Mouse (Mus musculus) adrenal gland, adult (tissue): Measurements from ENCODE around the gene Art4.

Source experiments
- DNase-seq, 2 experiments: peaks; one replicate each; pipeline ENCODE4 v3.0.0; 2022 to 2023; ENCODE audit warnings: low spot score in 1 of 2; ENCODE audit not compliant: inconsistent age in 2 of 2

The Art4 gene

DNA sequence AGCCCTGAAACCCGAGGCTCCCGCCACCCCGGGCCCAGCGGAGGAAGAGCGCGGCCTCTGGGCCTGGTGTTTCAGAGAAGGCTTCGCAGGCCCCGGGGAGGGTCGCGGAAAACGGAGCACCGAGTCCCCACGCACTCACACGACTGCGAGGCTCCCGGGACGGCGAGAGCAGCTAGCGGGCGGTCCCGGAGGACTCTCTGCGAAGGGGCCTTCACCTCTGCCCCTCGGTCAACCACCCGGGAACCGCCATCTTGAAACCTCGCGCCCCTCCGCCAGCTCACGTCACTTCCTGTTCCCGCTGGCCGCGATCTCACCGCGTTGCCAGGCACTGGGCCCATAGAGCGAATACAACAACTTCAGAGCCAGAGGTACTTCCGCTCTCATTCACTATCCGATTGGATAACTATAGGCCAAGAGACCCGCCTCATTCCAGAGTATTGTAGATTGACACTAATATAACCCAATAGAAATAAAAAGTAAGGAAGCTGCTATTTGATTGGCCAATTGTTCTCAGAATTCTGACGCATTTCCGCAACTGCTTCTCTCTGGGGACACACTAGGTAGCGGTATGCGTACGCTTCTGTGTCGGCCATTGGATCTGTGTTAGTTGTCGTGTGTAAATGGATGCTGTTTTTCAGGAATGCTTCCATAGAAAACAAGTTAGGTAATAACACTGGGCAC is 29.5 kb downstream of the Art4 start, which contains the start of gene Wbp11:
Gene Wbp11 (minus strand): TSS at position 353 of the 681 bp plus-strand sequence.
- peak; percentile 97 to 98 for DNase-seq

DNA sequence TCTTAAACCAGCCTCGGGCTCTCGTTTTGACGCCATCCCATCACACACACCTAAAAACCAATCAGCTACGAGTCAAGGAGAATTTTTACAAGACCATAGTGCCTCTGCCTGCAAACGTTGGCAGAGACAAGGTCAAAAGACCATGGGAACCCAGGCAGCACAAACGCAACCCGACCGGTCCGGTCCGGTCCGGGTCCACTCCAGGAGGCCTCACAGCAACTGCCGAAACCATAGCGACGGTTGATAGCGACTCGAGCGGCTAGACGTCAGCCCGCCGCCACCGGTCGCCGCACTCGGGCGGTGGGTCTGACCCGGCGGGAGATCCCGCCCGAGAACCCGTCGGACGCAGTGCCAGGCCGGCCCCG is 30.0 kb downstream of the Art4 start, which contains the start of gene BC049715:
Gene BC049715 (plus strand): TSS at position 111 of the 365 bp plus-strand sequence.
- DNase-seq, result no peak

DNA sequence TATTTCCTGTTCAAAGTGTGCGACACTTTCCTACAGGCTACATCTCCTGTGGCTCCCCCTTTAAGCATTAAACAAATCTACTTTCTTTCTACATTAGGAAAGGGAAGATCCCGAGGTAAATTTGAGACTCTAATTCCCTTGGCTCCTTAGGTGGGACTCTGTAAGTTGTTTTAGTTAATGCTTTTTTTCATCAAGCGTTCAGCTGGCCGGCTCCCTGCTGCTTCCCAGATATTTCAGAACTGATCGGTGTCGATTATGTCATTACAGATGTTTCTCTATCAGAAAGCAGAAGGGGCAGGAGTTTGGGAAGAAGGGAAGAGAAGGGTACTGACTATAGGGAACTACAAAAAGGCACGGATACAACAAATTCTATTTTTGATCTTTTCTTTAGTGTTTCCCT is 30.4 kb downstream of the Art4 start:
- no peak for DNase-seq

DNA sequence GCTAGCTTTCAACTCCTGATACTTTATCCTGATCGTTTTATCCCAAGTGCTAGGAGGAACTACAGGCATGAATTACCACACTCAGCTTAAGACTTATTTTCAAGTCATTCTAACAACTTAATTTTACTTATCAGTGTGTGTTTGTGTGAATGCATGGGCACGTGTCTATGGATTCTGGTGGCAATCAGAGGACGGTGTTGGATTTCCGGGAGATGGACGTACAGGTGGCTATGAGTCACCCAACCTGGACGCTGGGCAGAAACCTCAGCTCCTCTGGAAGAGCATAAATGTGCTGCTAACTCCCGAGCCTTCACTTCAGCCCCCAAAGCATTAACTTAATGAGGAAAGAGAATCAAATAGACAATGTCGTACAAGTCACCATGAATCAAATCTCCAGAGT is 32.5 kb downstream of the Art4 start:
- no peak for DNase-seq

DNA sequence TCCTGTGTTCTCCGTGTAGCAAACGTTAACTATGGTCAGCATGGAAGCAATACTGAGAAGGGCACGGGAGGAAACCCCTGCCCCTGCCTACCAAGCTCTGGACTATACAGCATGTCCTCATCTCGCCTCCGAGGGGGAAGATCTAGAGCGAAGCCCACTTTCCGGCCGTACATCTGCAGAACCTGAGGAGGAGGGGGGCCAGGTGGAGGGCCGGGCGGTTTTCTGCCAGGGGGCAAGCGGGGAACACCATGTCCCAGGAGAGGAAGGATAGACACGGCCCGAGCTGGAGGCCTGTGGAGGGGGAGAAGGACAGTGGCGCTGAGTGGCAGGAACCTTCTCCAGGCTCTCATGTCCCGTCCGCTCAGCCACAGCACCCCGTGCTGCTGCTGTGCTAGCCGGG is 36.4 kb downstream of the Art4 start:
- DNase-seq, result no peak

DNA sequence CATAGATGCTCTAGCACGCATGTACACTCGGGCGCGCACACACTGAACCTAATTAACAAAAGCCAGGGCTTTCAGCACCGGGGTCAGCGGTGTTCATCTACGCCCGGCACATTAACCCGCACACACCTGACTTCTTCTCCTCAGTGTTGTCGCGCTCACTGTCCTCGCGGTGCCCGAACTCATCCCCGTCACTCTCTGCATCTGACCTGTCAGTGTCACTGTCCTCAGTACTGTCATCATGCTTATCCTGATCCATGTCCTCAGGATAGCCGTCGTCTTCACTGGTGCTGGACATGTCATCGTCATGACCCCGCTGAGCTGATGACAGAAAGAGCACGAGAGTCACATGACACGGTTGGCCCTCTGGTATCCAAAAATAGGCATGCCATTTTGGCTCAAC is 37.2 kb downstream of the Art4 start:
- DNase-seq, result no peak

DNA sequence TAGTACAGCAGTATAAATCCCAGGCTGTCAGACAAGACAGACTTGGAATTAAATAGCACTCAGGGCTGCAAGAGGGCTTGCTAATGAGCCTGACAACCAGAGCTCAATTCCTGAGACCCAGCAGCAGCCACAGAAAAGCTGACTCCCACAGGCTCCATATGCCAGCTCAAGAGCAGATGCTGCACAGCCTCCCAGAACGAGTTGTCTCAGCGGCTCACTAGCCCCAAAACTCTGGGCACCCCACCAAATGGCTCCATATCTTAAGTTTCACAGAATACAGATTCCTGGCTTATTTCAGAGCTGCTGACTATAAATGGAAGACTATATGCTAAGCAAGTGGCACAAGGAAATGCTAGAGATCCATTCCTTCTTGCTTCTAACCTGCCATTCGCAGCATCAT is 40.0 kb downstream of the Art4 start:
- DNase-seq, result no peak

DNA sequence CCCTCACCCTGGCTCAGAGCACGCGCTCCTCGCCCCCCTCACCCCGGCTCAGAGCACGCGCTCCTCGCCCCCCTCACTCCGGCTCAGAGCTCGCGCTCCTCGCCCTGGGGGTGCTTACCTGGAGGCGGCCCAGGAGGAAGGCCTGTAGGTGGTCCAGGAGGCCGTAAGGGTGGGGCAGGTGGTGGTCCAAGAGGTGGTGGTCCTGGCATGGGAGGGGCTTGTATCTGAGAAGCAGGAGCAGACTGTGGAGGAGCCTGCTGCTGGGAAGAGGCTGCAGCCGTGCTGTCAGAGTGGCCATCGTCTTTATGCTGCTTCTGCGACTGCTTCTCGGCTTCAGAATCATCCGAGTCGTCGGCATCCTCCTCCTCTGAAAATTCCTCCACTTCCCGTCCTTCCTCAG is 40.7 kb downstream of the Art4 start:
- no peak for DNase-seq

DNA sequence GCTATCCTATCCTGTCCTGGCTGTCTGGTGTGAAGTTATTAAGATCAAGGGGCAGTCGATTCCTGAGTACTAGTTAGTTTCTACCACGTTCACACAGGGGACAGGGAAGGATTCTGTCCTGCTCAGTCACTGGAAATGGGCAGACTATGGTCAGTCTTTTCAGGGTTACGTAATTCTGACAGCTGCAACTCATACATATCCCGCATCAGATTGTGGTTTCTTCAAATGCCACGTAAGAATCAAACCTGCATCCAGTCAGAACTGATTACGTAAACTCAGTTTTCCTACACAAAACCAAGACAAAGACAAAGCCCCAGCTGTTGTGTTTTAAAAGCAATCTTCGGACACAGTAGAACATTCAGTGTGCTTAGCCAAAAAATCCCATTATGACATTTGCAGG is 42.2 kb downstream of the Art4 start:
- no peak for DNase-seq

DNA sequence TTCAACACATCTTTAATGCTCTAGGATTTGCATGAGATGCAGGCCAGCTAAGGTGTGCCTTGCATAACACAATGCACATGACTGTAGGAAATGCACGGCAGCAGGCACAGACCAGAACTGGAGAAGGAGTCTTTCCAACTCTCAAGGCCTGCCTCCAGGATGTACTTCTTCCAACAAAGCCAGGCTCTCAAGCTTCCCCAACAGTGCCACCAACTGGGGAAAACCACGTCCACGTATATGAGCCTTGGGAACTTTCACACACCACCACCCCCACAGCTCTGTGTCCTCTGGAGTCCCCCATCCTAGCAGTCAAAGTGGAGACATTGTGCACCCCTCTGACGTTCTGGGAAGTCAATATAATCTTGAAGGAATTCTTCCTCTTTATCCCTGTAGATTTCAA is 44.4 kb downstream of the Art4 start:
- DNase-seq, result peak in 1 of 2 experiments; percentile 54

DNA sequence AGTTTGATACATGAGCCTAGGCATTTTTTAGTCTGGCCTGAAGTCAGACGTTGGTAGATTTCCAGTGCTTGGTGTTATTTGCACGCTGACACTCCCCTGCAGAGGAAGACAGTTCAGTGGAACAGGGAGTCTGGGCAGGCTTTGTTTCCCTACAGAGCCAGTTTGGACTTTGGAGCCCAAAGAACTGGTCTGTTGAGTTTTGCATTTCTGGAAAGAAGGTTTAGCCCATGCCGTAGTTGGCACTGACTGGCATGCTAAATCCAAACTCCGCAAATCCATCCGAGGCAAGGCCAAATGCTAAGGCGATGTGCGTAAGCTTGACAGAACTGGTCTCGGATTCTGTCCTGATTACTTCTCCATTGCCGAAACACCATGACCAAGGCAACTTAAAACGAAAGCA is 46.3 kb downstream of the Art4 start:
- no peak for DNase-seq

DNA sequence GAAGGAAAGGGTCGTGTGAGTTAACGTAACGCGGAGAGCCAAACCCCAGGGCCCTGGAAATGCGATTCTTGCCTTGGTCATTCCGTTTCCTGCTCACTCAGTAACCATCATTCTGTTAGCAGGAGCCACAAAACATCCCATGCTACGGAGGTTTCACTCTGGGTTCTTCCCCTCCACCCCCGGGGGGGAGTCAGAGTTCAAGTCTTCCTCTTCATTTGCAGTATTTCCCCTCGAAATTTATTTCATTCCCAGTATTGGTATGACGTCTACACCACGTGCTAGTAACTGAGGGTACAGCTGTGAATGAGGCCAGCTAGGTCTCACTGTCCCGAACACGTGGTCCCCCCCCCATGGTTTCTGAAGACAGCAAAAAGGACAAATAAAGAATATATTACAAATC is 47.9 kb downstream of the Art4 start:
- DNase-seq, result peak in 1 of 2 experiments; percentile 55

DNA sequence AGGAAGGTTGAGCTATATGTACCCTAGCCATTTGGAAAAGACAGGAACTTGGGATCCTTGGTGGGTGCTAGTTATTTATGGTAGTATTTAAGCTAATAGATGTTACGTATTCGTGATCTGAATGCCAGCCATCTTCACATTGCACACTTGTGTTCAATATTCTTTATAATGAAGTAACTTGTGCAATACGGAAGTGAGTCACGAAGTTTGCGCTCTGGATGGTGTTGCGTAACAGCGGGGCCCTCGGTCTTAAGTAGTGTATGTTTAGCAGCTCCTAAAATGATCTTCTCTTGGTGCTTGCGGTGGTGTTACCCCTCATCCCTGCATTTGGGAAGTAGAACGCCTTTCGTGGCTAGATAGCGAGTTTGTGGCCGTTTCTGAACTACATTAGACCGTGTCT is 48.5 kb downstream of the Art4 start:
- peak; percentile 71 to 92 for DNase-seq

DNA sequence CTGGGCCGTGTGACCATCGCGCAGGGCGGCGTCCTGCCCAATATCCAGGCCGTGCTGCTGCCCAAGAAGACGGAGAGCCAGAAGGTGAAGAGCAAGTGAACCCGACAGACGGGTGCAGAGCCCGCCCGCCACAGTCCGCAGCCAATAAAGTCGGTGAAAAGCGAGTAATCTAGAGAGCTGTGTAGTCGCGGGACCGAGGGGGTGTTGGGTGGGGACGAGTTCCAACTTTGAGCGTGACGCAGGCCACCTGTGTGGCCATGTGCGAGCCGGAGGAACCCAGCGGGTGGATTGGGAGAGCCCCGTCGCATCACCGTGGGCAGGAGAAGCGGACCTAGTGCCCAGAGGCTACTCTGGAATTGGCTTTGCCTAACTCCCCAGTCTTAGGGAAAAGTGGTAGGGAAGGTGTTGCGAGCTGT is 48.9 kb downstream of the Art4 start:
- peak in 1 of 2 experiments; percentile 74 for DNase-seq

DNA sequence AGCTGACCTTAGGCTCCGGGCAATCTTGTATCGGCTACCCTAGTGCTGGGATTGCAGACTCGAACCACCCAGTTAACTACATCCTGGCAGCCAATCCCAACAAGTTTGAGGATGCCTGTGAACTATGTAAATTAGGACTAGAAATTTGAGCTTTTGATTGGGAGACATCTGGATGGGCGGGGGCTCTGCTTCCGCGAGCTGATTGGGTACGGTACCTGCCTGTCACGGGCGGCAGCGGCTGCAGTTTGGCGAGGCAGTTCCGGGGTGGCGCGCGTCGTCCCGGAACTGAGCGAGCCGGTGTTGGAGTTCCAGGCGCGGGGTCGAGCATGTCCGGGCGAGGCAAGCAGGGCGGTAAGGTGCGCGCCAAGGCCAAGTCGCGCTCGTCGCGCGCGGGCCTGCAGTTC is 49.5 kb downstream of the Art4 start, which contains the start of gene H2afj:
Gene H2afj (plus strand): TSS at position 231 of the 404 bp plus-strand sequence.
- DNase-seq, result peak; percentile 98 to 99

DNA sequence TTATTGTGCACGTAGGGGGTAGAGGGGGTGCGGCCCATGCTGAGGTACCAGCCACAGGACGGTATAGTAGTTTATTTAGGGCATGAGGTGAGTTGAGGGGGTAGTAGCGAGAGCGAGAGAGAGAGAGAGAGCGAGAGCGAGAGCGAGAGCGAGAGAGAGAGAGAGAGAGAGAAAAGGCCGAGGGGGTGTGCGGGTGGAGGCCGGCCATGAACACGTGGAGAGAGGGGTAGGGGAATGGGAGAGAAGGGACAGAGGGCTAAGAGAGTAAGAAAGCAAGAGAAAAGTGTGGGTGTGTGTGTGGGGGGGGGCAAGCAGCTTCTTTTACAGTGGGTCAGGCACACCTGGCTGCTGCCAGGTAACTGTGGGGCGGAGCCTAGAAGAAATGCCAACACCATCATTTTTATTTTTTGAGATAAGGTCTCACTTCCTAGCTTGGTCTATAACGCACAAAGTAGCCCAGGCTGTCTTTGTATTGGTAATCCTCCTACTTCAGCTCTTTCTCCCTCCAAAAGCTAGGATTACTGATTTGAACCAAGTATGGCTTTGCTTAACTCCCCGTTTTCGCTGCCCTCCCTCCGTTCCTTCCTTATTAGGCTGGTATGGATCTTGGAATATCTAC is 50.0 kb downstream of the Art4 start:
- no peak for DNase-seq

DNA sequence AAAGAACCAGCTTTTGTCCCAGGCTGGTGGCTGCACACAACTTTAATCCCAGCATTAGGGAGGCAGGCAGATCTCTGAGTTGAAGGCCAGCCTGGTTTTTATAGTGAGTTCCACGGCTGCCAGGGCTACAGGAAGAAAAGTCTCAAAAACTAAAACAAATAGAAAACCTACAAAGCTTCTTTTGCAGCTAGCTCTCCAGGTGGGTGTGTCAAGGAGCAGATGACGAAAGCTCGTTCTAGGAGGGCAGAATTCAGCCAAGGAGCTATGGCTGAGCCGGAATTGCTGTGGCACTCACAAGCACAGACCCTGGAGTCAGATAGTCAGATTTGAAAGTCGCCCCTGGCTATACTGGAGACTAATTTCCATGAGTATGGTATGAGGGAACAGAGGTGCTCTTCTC is 50.7 kb downstream of the Art4 start:
- DNase-seq, result no peak

DNA sequence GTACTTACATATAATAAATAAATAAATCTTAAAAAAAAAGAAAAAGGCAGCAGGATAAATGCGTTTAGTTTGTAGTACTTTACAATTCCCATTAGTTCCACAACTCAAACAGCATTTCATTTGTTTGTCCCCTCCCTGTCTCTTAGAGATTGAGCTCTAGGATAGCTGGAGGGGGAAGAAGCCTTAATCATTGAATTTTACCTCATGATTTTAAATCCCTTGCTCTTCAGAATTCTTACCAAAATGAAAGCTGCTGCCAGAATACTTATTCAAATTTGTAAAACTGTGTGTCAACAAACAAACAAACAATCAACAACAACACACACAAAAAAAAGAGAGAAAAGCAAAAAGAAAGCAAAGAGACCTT is 52.1 kb downstream of the Art4 start:
- DNase-seq, result no peak

DNA sequence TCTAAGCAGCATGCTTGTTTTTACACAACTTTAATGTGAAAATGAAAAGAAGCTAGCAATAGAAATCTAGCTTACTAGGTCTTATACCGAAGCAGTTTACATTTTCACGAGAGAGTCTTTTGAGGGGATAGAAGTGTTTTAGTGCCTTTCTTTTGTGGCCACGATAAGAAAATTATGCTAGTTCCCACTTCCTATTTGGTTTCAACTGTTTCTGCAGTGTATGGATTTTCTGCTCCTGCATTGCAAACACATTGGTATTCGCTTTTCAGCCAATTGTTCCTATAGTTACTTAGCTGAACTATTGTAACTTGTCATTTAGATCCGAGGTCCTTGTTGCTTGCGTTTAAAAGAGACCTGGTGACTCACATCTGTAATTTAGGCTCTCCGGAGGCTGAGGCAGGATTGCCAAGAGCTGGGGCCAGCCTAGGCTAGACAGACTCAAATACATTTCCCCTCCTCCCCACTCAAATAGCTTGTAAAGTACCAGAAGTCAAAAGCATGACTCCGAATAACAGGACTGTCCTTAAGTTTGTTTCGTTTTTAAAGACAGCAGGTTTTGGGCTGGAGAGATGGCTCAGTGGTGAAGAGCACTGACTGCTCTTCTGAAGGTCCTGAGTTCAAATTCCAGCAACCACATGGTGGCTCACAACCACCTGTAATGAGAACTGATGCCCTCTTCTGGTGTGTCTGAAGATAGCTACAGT is 52.7 kb downstream of the Art4 start:
- DNase-seq, result no peak

DNA sequence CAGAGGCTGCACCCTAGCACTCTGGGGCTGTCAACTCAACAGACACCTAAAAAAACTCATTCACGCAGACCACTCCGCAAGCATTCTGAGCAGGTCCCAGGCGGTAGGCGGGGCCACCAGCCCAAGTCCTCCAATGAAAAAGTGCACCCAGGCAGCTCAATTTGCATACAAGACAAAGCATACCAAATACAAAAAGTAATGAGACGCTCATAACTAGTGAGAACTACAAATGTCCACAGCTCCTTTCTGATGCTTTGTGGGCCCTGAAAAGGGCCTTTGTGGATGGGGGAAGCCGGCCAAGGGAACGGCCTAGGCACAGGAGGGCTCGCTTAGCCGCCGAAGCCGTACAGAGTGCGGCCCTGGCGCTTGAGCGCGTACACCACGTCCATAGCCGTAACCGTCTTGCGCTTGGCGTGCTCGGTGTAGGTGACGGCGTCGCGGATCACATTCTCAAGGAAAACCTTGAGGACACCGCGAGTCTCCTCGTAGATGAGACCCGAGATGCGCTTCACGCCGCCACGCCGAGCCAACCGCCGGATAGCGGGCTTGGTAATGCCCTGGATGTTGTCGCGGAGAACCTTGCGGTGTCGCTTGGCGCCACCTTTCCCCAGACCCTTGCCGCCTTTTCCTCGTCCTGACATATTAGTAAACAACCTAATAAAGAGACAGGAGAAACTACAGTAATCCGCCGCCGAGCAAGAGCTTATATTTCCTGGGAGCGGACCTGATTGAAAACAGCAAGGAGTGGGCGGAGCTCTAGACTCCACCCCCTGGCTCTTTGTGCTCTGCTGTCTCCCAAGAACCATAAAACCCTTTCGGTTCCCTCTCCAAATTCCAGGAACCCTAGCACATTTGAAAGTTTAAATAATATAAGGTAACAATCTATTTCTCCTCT is 53.5 kb downstream of the Art4 start, which contains the start of gene Hist4h4:
Gene Hist4h4 (minus strand): TSS at position 677 of the 895 bp plus-strand sequence.
- DNase-seq, result peak; percentile 94 to 99

DNA sequence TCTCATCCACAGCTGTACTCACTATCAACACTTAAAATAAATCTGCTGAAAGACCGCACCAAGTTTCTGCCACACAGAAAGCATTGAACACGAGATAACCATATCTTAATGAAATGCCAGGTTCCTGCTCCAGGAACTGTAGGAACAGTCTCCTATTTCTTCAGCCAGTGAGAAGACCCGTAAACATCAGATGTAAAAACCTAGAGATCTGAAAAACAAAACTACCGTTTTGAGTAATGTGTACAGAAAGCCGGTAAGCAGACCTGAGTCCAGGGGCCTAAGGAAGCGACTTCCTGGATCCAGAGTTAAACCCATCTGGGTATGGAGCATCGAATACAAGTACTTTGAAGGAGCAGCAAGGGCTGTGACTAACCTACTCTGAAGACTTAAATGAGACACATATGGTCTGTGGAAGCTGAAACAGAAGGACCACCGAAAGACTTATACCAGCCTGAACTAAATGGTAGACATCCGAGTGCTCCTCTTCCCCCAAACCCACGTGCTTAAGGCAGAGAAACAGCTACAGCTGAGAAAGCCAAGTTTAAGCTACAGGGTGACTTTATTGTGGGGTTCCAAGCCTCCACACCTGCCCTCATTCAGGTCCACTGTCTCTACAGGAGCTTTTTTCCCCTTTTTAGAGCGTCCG is 54.3 kb downstream of the Art4 start:
- no peak for DNase-seq
